In genomic region chr2:166020026-166020425, GRCm38 (mm10) we compare ENCODE assay signal across 21 mouse cellular contexts.
"Had no signal": no experiment of that assay in that cellular context is flagged by ENCODE, and none has a peak within 500 bp of the region (broad histone marks: within the 10 kb centered on the region; RNA-seq: fewer than 3 reads in every experiment).

No protein-coding gene starts in this region.

- H3K27me3 ChIP-seq: limb, embryonic 13.5 days; liver, embryonic 12.5 days; liver, embryonic 15.5 days; lung, embryonic 15.5 days; neural tube, embryonic 13.5 days had no signal

- DNase-seq: kidney, adult 2 months; kidney, postnatal 25 days; layer of hippocampus, adult 9-11 months; liver; lung, adult 18-20 months; lung, postnatal 10 days; lung, postnatal 4 days; right cerebral cortex, adult 18-20 months; right cerebral cortex, postnatal 14 days; right cerebral cortex, postnatal 4 days; thymus, adult 2 months; thymus, postnatal 14 days; thymus, postnatal 4 days had no signal

- H3K4me2 ChIP-seq: limb, embryonic 13.5 days; liver, embryonic 12.5 days; liver, embryonic 15.5 days; lung, embryonic 15.5 days; neural tube, embryonic 13.5 days had no signal

- H3K27ac ChIP-seq: limb, embryonic 13.5 days had no signal

- H3K4me3 ChIP-seq: layer of hippocampus, adult 2 months; limb, embryonic 10.5 days; limb, embryonic 13.5 days; liver, embryonic 12.5 days; liver, embryonic 15.5 days; lung, embryonic 15.5 days; neural tube, embryonic 13.5 days had no signal

- H3K36me3 ChIP-seq: limb, embryonic 13.5 days; liver, embryonic 12.5 days; liver, embryonic 15.5 days; lung, embryonic 15.5 days; neural tube, embryonic 13.5 days had no signal

- ATAC-seq: intestine, postnatal 0 days; liver, embryonic 12.5 days had no signal

- H3K9me3 ChIP-seq: limb, embryonic 10.5 days; limb, embryonic 13.5 days; liver, embryonic 12.5 days; liver, embryonic 15.5 days; lung, embryonic 15.5 days; neural tube, embryonic 13.5 days had no signal

- H3K9ac ChIP-seq: limb, embryonic 13.5 days; liver, embryonic 12.5 days; liver, embryonic 15.5 days; lung, embryonic 15.5 days had no signal
